Mouse (Mus musculus) cortical plate, adult 2 months (tissue): Measurements from ENCODE around the gene Emc4.

ENCODE experiments used
- CTCF ChIP-seq: fragments of 200-500 bp; IDR thresholded peaks from 2 replicates; pipeline ENCODE4 v1.5.1; 2011; ENCODE audit warnings: mild to moderate bottlenecking, control low read depth, low read length; ENCODE audit not compliant: insufficient read depth; ENCODE audit errors: extremely low read depth
- POLR2A ChIP-seq: fragments of 200-500 bp; IDR thresholded peaks from 2 replicates; pipeline ENCODE4 v1.6.1; 2011; ENCODE audit warnings: mild to moderate bottlenecking, low read length, control low read depth; ENCODE audit not compliant: insufficient read depth; ENCODE audit errors: extremely low read depth

GRCm38 (mm10) chr2:112341117-112341516, 26.7 kb downstream of the Emc4 start:
- TF ChIP-seq CTCF (no peak), POLR2A (no peak)
